In genomic region chr10:126802732-126803131, GRCm38 (mm10) we compare ENCODE assay signal across 24 mouse cellular contexts.
DNase-seq lines count a peak whose midpoint lies in the region; ATAC-seq and TF ChIP-seq lines count a peak whose summit lies in the region.
"Had no signal": no experiment of that assay in that cellular context is flagged by ENCODE, and none has a peak within 500 bp of the region (broad histone marks: within the 10 kb centered on the region; RNA-seq: fewer than 3 reads in every experiment).

No protein-coding gene starts in this region.

- peaks cover 7% of the 10 kb centered on the region for H3K4me1 ChIP-seq in testis, adult 2 months (ENCODE audit: control insufficient read depth, insufficient read depth, low read length)
- H3K4me1 ChIP-seq: embryonic facial prominence, embryonic 15.5 days; forebrain, embryonic 13.5 days had no signal

- TF ChIP-seq POLR2A in testis, adult 2 months (IDR thresholded peaks at IDR 0.05; ENCODE audit: control insufficient read depth, low read depth, low read length): no peak

- peak overlapping the region; percentile 74 for H3K4me3 ChIP-seq in testis, adult 2 months (ENCODE audit: control insufficient read depth, low read depth, low read length)
- H3K4me3 ChIP-seq: embryonic facial prominence, embryonic 13.5 days; embryonic facial prominence, embryonic 15.5 days; erythroblast, embryonic 14.5 days; forebrain, embryonic 10.5 days; forebrain, embryonic 13.5 days had no signal

- ATAC-seq in common myeloid progenitor, adult 5-6 weeks (replicated peaks; ENCODE audit: low read depth, poor library complexity, severe bottlenecking): peak; percentile 61
- ATAC-seq in megakaryocyte progenitor cell, adult 5-6 weeks (replicated peaks; ENCODE audit: poor library complexity): peak; percentile 46
- ATAC-seq: activated CD4-positive, CD25-positive, alpha-beta regulatory T cell, adult 4 months; forebrain, embryonic 13.5 days; forebrain, embryonic 16.5 days had no signal

- H3K36me3 ChIP-seq in testis, adult 2 months (ENCODE audit: control insufficient read depth, insufficient read depth, low read length): no peaks in the 10 kb centered on the region
- H3K36me3 ChIP-seq: embryonic facial prominence, embryonic 13.5 days; embryonic facial prominence, embryonic 15.5 days; forebrain, embryonic 10.5 days had no signal

- H3K27me3 ChIP-seq in testis, adult 2 months (ENCODE audit: control insufficient read depth, insufficient read depth, low read length): no peaks in the 10 kb centered on the region
- H3K27me3 ChIP-seq: embryonic facial prominence, embryonic 13.5 days; embryonic facial prominence, embryonic 15.5 days; forebrain, embryonic 13.5 days had no signal

- DNase-seq in heart, adult 11 months: peak; percentile 62
- no peak for DNase-seq in heart, postnatal 14 days
- DNase-seq in testis, postnatal 10 days (ENCODE audit: low spot score): no peak
- no peak for DNase-seq in yolk sac, embryonic 10.5 days (ENCODE audit: low spot score)
- no peak for DNase-seq in layer of hippocampus, postnatal 36 days
- DNase-seq: adrenal gland, adult 8-10 months; adrenal gland, postnatal 14 days; adrenal gland, postnatal 36 days; cerebellum, adult 11-12 months; cerebellum, adult 2 months; cerebellum, adult 9-10 months; cerebellum, postnatal 10 days; cerebellum, postnatal 25 days; embryo, embryonic 11 days had no signal

- intact Hi-C loops in heart, postnatal 14 days (cut with DNase I): no loop called here

- TF ChIP-seq CTCF in testis, adult 2 months (IDR thresholded peaks at IDR 0.05; ENCODE audit: control insufficient read depth, insufficient read depth, insufficient replicate concordance, low read depth, low read length): no peak

- H3K27ac ChIP-seq in testis, adult 2 months (ENCODE audit: control insufficient read depth, insufficient read depth, low read depth, low read length): no peak overlapping the region
- H3K27ac ChIP-seq: embryonic facial prominence, embryonic 13.5 days; embryonic facial prominence, embryonic 15.5 days; forebrain, embryonic 10.5 days; forebrain, embryonic 13.5 days had no signal
